Mouse (Mus musculus): Measurements from ENCODE around the gene Tmem50b. TPM values are rescaled to one million over a fixed set of nuclear protein-coding genes. Genes with fewer than 3 reads are reported as not detected.
"Not testable (repeated sequence)": the region's sequence is repeated elsewhere in the genome, so short reads cannot be mapped to it uniquely, and the experiment has no call there.

Gene Tmem50b
- 47.8 and 53.0 TPM in 2 replicates for polyA plus RNA-seq (2012; rRNA removed)

DNA sequence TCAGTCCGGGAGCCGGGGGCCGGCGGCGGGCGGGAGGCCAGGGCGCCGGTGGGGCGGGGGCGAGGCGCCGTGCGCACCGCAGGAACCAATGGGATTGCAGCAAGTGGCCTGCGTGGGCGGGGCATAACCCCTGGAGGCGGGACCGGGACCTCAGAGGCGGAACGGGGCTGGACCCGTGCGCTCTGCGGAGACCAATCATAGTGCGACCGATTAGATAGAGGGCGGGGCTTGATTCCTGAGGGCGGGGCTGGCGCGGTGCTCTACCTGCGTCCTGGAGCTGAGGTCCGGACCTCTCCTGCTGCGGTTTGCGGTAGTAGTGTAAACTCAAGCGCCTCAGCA lies at the start of gene Tmem50b:
Gene Tmem50b, minus strand, starts transcription at position 129 of the 339 bp plus-strand sequence.
- DNase-seq (ENCODE audit: low read depth, low spot score) = peak; percentile 81
- 1% methylated on average over 34 of the region's 34 CpGs for WGBS

DNA sequence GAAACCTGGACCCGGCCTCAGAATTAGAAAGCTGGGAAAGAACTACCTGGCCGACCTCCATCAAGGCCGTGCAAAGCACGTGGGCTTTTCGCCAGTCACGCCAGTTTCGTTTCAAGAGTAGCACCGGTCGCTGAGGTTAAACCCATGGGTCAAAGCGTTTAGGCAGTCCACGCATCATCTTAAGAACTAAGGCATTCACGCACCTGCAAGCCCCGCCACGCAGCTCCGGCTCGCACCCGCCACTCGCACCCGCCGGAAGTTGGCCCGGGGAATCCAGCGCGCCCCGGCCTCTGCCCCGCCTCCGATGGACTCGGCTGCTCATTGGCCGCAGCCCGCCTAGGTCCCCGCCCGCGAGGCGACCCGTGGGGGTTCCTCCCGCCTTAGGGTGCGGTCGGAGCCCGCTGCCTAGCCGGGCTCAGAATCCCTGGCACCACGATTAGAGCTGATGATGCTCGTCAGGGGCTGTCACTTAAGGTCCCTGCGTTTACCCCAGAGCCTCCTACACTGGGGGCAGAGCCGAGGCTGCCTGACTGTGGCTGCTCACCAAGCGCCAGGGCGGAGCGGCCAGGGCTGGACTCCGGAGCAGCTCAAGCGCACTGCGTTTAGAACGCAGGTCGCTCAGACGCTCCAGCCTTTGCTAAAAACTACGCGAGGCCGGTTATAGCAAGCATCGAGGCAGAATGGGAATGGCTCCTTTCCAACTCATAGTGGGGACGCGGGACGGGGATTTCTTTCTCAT lies 49.2 kb upstream of the Tmem50b start, which contains the start of gene Gart:
Gene Gart, minus strand, starts transcription at position 272 of the 739 bp plus-strand sequence.
- 1% methylated on average over 59 of the region's 59 CpGs for WGBS
- DNase-seq (ENCODE audit: low read depth, low spot score) = peak; percentile 64

DNA sequence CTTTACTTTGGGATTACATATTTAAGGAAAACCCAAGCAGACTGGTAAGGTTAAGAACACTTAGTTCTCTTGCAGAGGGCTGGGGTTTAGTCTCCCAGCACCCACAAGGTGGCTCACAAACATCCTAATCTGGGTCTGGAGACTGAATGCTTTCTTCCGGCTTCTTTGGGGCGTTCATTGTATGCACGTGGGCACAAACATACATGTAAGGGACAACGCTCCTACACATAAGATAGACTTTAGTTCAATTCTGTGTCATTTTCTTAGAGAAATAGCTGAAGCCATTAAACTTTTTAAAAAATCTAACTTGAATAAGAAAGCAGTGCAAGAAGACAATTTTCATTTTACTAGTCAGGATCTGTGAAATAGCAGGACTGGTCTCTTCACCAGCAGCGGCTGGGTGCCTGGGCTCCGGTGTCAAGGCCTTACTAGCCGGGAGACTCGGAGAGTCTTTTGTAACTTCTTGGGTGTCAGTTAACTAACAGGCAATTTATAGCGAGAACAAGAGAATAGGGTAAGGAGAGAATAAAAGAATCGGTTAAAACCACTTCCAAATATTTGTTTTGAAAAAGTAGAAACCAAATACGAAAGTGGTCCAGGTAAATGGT lies 48.5 kb upstream of the Tmem50b start:
- WGBS = 2% methylated on average over 11 of the region's 11 CpGs
- no peak for DNase-seq (ENCODE audit: low read depth, low spot score)

DNA sequence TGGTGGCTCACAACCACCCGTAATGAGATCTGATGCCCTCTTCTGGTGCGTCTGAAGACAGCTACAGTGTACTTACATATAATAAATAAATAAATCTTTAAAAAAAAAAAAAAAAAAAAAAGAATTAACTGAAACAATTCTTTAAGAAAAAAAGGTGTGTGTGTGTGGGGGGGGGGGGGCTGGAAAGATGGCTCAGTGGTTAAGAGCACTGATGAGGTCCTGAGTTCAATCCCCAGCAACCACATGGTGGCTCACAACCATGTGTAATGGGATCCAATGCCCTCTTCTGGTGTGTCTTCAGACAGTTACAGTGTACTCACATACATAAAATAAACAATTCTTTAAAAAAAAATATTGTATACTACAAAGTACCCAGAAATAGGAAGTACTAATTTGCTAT lies 47.8 kb upstream of the Tmem50b start:
- 0% methylated on average over 1 of the region's 2 CpGs for WGBS
- not testable (repeated sequence) for DNase-seq (ENCODE audit: low read depth, low spot score)

DNA sequence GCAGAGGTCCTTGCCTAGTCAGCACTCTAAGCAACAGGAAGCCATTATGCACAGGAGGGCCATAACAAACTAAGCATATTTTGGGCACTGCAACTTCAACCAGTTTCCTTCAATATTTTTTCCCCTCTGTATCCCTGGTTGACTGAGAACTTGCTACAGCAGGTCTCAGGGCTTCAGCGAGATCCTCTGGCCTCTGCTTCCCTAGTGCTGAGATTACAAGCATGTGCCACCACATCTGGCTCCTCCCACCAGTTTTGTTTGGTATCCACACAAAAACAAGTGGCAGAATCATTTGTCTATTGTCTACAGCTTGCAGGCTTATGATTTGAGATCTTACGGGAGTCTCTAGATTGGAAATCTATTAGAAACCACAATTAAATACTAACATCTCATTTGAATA lies 47.3 kb upstream of the Tmem50b start:
- DNase-seq (ENCODE audit: low read depth, low spot score) = no peak
- 83% methylated on average over 2 of the region's 2 CpGs for WGBS

DNA sequence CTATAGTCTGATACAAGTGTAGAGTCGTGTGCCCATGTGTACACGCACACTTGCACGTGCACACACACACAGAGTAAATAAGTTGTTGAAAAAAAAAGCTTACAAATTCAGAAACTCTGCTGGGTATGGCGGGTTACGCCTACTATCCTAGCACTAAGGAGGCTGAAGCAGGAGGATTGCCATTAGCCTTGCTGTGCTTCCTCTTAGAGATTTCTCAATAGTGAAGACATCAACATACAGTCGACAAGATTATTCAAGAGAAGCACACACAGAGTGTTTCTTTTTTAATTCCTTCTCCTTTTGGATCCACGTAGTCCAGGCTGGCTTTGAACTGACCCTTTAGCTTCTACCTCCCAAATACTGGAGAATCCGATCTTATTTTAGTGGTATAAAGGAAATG lies 42.6 kb upstream of the Tmem50b start:
- WGBS = 90% methylated on average over 8 of the region's 8 CpGs
- DNase-seq (ENCODE audit: low read depth, low spot score) = no peak

DNA sequence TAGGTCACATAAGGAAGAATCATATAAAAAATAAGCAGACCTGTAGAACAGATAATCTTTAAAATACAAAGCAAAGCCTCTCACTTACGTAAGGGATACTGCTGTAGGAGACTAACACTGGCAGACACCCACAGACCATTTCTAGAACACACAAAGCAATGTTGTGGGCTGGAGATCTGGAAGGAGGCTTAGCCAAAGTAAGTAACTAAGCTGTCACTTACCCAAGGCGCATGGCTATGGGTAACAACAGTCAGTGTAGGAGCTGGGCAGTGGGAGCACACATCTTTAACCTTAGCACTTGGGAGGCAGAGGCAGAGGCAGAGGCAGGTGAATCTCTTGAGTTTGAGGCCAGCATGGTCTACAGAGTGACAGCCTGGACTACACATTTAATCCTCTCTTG lies 42.0 kb upstream of the Tmem50b start:
- DNase-seq (ENCODE audit: low read depth, low spot score) = no peak
- 97% methylated on average over 2 of the region's 2 CpGs for WGBS

DNA sequence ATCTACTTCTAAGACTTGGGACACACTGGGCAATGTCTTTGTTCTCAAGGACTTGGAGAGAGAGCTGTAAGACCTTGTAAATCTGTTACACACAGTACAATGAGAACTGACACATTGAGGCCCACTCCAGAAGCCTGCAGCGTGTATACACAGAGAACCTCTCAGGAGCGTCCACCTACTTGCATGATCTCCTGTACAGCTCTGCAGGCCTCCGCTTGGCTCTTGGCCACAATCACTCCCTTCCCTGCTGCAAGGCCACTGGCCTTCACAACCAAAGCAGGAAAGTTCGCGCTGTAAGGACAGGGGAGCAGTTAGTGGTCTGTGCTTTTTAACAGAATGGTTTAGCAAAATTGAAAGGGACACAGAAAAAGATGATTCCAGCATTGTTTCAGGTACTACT lies 41.6 kb upstream of the Tmem50b start:
- WGBS = 94% methylated on average over 5 of the region's 5 CpGs
- no peak for DNase-seq (ENCODE audit: low read depth, low spot score)

DNA sequence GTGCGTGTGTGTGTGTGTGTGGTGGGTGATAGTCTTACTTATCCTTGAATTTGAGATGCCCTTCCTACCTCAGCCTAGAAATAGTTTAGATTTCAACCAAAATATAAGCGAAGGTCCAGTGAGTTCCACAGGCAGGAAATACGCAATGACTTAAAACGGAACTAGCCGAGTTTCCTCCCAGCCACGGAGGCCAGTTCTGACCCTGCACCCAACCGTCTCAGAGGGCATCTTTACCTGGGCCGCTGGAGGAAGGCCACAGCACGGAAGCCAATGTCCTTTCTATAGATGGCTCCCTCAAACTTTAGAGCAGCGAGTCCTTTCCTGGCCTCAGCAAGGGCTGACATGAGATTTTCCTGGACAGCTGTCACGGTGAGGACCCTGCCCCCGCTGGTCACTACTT lies 36.0 kb upstream of the Tmem50b start:
- no peak for DNase-seq (ENCODE audit: low read depth, low spot score)

DNA sequence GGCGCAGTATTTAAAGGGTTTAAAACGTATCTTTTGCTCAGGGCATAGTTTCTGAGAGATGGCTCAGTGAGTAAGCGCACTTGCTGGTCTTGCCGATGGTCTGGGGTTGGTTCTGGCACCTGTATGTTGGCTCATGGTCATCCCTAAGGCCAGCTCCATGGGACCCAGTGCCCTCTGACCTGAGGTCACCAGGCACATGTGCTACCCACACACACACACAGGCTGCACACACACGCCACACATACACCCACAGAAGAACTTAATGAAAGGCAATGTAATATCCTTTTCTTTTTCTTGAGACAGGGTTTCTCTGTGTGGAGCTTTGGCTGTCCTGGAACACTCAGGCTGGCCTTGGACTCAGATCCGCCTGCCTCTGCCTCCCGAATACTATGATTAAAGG lies 35.3 kb upstream of the Tmem50b start:
- no peak for DNase-seq (ENCODE audit: low read depth, low spot score)
- 92% methylated on average over 7 of the region's 7 CpGs for WGBS

More for the DNA sequence above, 36.0 kb upstream of the Tmem50b start:
- WGBS = 85% methylated on average over 12 of the region's 12 CpGs

DNA sequence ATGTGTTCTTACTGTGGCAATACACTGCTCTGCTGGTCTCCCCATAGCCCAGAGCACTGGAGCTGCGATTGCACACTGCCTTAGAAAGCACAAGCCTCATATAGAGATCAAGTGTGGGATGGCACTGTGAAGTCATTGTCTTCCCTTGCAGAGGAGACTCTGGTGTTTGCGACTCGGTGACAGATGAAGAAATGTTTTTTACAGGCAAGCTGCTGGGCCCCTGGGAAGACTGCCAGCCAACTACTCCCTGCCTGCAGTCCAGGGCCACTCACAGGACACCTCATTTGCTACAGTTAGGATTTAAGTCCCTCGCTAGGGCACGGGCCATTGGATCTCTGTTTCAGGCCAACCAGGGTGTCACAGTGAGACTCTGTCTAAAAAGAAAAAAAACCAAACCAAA lies 34.8 kb upstream of the Tmem50b start:
- DNase-seq (ENCODE audit: low read depth, low spot score) = no peak
- WGBS = 81% methylated on average over 5 of the region's 5 CpGs

DNA sequence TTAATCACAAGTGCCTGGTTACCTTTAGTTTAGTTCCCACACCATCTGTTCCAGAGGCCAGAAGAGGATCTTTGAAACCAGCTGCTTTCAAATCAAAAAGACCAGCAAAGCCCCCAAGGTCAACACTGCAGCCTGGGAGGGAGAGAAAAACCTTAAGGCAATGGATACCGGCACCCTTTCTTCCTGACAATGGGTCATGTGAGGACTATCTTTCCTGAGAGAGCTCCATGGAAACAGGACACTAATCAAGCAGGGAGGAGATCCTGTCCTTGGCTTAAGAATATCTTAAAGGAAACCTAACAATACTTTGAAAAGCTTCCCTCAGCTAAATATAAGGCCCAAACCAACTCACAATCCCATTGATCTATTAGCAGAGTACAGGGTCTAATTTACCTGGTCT lies 33.0 kb upstream of the Tmem50b start:
- no peak for DNase-seq (ENCODE audit: low read depth, low spot score)
- WGBS = 73% methylated on average over 1 of the region's 1 CpGs

DNA sequence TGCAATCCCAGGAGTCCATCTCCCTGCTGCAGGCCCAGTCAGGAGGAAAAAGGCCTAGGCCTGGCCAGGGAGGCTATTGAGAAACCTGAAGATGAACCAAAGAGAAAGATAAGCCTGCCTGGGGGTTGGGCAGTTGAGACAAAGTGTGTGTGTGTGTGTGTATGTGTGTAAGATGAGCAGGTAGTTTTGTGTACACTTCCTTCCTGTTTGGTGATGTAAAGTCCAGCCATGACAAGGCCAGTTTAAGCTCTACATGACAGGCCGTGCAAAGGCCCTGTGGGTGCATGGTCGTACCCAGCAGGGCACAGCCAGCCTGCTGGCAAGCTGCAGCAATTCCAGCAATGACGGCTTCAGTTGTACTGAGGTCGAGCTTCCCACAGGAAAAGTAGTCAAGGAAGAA lies 32.1 kb upstream of the Tmem50b start:
- WGBS = 94% methylated on average over 4 of the region's 4 CpGs
- no peak for DNase-seq (ENCODE audit: low read depth, low spot score)

DNA sequence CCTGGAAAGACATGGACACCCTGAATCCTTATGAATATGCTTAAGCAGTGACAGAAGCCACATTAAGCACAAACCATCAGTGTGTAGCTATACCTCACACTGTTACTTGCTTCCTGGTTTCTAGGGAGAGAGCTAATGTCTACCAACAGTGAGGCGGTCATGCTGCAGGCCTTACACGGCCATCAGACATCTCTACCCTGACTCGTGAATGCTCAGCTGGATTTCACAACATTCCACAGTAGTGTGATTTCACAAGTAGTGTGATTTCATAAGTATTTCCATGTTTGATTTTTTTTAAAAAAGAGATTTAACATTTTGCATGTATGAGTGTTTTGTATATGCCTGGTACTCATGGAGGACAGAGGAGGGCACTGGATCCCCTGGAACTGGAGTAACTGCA lies 31.1 kb upstream of the Tmem50b start:
- no peak for DNase-seq (ENCODE audit: low read depth, low spot score)
- 86% methylated on average over 3 of the region's 3 CpGs for WGBS

DNA sequence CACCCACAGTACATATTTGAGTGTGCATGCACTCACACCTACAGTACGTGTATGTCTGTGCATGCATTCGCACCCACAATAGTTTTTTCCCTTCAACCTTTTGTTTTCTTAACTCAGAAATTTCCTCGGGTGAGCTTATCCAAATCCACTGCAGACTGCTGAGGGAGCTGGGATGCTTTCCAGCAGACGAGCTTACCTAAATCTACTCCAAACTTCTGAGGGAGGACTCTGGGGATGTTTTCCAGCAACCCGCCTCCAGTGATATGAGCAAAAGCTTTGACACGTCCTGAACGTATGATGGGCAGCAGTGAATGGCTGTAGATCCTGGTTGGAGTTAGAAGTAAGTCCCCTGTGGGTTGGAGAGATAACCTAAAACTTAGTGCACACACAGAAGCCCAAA lies 30.2 kb upstream of the Tmem50b start:
- DNase-seq (ENCODE audit: low read depth, low spot score) = no peak
- WGBS = 86% methylated on average over 7 of the region's 7 CpGs

DNA sequence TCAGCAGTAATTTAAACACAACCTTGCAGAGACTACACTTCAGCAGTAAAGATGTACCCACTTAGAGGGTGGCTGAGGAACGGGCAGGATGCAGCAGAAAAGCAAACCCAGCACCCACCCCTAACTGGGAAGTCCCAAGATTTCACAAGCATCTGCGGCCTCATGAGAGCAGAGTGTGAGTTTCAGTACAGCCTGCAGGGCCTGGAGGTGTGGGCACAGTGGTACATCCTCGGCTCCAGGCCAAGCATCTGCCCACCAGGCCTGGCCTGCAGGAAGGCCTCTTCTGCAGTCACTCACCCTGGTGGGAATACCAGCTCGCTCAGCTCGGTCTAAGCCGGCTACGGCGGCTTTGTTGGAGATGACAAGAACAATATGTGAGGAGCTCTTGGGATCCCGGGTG lies 25.5 kb upstream of the Tmem50b start:
- no peak for DNase-seq (ENCODE audit: low read depth, low spot score)
- WGBS = 94% methylated on average over 9 of the region's 9 CpGs

DNA sequence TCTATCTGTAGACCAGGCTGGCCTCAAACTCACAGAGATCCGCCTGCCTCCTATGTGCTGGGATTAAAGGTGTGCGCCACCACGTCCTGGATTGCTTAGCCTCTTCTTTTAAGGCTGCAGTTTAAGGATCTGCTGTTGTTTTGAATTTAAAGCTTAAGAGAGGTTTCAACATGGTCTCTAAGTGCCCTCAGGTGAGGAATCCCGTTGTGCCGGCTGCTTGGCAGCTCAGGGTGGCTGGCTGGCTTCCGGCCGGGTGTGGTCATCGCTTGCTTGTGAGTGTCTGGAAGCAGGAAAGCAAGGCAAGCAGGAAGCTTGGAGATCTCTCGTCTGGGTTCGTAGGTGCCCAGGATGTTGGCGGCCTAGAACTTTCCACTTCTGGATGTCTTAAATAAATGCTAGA lies 23.4 kb upstream of the Tmem50b start:
- no peak for DNase-seq (ENCODE audit: low read depth, low spot score)
- WGBS = 72% methylated on average over 11 of the region's 11 CpGs

DNA sequence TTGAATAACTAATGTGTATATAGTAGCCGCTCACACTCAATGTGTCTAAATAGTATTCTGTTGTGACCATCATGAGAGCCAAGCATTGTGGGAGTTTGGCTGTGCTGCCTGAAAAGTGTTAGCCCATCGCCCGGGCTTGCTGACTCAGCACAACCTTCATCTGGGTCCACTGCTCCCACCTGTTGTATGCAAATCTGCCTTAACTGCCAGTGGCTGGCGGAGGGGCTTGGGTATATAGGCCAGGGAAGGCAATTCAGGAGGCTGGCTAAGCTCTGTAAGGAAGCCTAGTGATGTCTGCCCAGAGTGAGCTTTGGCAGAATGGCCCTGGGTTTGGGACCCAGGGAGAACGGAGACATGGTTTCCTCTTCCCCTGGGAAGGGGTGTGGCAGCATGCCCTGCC lies 22.6 kb upstream of the Tmem50b start:
- 94% methylated on average over 5 of the region's 5 CpGs for whole genome bisulfite sequencing

DNA sequence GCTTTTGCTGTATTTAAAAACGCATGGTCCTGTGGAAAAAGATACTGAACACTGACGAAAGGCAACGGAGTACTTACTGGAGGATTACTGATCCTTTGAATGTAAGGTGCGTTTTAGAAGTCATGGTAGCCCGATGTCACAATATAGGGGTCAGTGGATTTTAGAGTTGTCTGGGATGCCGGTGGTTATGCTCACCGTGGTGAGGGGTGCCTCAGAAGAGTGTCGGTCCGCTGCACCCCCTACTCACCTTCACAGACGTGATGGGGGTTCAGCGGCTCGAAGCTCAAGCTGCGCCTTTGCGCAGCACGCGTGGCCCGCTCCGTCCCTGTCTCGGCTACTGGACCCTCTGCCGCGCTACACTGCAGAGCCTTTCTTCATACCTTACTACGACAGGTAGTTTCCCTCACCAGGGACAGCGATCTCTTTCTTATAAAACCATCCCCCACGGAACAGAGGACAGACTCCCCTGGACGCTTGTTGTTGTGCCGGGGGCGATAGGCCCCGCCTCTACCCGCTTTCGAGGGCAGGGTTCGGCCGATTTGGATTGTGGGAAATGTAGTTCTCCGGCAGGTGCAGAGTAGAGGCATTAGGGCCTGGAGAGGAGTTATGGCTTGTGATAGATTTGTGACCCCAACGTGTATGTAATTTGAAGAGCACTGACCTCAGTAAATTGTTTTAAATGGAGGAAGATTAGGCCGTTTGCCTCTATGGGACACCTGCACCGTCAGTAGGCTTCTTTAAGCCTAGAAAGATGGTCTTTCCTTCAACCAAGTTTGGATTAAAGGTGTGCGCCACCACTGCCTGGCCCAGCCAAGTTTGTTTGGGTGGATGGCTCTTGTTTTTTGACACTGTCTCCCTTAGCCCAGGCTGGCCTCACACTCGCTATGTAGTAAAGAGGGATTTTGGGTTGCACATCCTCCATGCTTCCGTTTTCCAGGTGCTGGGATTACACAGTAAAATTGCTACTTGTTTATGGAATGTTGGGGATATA lies 21.2 kb upstream of the Tmem50b start, which contains the start of gene Dnajc28:
Gene Dnajc28, minus strand, starts transcription at position 516 of the 991 bp plus-strand sequence.
- DNase-seq (ENCODE audit: low read depth, low spot score) = no peak
- 11% methylated on average over 39 of the region's 39 CpGs for WGBS

More for the DNA sequence above, 22.6 kb upstream of the Tmem50b start:
- DNase-seq (ENCODE audit: low read depth, low spot score) = no peak

DNA sequence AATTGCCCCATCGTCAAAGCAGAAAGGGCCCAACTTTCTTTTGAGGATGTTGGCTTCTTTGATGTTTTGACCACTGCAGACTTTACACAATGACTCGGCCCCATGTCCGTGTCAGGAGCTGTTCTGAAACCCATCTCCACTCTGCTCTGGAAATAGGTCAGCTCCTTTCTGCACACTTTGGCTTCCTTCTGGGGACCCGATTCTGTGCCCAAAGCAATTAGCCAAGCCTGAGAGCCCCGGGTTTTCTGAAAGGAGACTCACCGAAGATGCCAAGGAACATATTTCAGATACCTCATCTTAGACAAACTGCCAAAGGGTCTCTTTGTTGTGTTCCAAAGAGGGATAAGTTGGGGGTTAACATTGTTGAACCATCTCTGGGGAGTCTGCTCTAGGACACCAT lies 17.0 kb upstream of the Tmem50b start:
- 78% methylated on average over 6 of the region's 6 CpGs for WGBS

More for the DNA sequence above, 17.0 kb upstream of the Tmem50b start:
- no peak for DNase-seq (ENCODE audit: low read depth, low spot score)

All from large intestine, adult 2 months (tissue).